Mouse (Mus musculus): ENCODE data around the gene Ncoa3.
A peak's percentile ranks its signal among the peaks of the same experiment; 100 is the strongest.
"Not testable (repeated sequence)": the region's sequence is repeated elsewhere in the genome, so short reads cannot be mapped to it uniquely, and the experiment has no call there.

Gene Ncoa3

DNA sequence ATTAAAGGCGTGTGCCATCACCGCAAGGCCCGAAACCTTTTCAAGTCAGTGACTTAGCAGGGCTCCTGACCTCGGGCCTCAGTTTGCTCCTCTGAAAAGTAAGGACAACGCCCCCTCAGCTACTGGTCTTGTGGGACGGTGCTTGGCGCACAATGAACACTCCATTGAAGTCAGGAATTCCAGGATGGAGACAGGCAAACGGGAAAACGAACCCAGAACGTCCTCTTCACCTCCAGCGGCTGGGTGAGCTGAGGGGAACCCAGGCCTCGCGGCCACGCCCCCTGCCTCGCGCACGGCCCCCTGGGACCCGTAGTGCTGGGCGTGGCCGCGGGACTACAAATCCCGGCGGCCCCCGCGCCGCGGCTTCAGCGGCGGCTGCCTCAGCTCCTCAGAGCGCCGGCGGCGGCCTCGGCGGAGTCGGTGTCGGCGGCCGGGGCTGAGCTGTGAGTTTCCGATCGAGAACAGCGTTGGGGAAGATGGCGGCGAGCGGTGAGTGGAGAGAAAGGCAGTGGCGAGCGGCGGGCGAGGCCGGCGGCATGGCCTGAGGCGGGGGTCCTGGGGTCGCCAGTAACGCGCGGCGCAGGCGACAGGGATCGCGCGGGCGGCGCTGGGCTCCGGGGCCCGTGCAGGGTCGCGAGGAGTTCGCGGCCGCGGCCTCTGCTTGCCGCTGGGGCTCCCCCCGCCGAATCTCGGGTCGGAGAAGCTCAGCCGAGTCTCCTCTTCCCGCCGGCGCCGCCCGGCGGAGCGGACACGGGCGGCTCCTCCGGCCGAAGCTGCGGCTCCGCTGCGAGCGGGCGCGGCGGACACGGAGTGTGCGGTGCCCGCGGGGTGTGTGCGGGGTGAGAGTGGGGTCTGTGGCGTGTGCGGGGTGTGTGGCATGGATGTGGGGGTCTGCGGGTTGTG is at the start of gene Ncoa3:
TSS of gene Ncoa3 (plus strand) at position 367 of the 903 bp plus-strand sequence.
- peak; percentile 96 for DNase-seq (ENCODE audit: low read depth, low spot score)

GRCm38 (mm10) chr2:165943113-165943512 is 49.3 kb upstream of the Ncoa3 start:
- DNase-seq (ENCODE audit: low read depth, low spot score): no peak

GRCm38 (mm10) chr2:165944576-165945351 is 47.7 kb upstream of the Ncoa3 start:
- no peak for DNase-seq (ENCODE audit: low read depth, low spot score)

GRCm38 (mm10) chr2:165946046-165946564 is 46.3 kb upstream of the Ncoa3 start:
- DNase-seq (ENCODE audit: low read depth, low spot score): no peak

DNA sequence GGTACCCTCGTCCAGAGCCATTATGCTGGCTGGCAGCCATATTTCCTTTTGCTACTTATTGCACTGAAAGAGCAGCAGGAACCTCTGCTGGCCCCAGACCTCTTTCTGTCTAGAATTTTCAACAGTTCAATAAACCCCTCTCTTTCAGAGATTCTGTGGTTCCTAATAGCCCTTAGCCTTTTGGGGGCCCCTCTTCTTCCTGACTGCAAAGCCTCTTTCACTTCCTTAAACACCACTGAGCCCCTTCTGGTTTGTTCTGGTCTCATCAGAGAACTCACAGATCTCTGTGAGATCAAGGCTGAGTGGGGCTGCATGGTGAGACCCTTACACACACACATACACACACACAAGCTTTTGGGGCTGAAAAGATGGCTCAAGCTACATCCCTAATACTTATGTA is 44.4 kb upstream of the Ncoa3 start:
- DNase-seq (ENCODE audit: low read depth, low spot score): no peak

DNA sequence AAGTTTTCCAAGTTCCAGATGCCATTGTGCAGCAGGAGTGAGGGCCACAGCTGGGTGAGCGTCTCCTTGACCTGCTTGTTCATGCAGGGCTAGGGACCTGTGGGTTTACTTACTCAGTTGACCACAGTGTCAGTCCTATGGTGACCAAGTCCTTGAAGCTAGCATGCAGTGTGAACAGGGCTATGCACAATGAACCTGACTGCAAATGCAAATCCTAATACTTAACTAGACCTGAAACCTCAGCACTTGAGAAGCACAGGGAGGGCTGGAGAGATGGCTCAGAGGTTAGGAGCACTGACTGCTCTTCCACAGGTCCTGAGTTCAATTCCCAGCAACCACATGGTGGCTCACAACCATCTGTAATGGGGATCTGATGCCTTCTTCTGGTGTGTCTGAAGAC is 43.7 kb upstream of the Ncoa3 start:
- not testable (repeated sequence) for DNase-seq (ENCODE audit: low read depth, low spot score)

DNA sequence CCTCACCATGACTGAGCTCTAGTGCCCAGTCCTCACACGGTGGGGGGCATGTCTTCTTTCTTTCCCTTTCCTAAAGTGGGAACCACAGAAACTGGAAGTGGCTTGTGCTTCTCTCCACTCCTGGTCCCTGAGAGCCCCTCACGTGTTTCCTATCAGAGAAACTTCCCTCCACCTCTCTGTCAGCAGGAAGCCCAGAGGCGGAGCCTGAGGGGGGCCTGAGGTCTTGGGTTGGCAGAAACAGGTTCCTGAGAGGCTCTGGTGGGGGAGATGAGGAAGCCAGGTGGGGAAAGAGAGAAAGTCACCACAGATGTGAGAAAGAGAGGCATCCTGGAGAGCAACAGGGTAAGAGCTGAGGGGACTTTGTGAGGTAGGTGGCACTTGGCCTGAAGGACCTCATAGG is 42.7 kb upstream of the Ncoa3 start:
- DNase-seq (ENCODE audit: low read depth, low spot score): no peak

DNA sequence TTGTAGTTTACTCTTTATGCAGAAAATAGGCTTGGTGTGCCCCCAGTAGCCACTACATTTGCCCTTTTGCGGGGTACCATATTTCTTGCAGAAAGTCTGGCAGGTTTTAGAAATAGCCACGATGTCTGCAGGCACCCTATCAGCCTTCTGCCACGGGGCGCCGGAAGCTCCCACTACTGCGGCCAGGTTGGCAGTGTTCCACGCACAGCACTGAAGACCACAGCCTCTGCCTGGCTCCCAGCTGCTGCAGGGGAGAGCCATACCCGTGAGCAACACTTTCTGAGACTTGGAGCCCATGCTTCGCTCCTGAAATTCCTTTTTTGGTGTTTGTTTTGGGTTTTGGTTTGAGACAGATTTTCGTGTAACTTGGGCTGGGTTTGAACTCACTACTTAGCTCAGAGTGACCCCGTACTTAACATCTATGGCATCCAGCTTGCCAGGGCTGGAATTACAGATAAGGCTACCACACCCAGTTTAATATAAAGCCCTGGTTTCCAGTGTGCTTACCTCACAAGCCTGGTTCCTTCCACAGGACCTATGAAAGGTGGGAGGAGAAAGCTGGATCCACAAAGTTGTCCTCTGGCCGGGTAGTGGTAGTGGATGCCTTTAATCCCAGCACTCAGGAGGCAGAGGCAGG is 40.9 kb upstream of the Ncoa3 start:
- DNase-seq (ENCODE audit: low read depth, low spot score): no peak

DNA sequence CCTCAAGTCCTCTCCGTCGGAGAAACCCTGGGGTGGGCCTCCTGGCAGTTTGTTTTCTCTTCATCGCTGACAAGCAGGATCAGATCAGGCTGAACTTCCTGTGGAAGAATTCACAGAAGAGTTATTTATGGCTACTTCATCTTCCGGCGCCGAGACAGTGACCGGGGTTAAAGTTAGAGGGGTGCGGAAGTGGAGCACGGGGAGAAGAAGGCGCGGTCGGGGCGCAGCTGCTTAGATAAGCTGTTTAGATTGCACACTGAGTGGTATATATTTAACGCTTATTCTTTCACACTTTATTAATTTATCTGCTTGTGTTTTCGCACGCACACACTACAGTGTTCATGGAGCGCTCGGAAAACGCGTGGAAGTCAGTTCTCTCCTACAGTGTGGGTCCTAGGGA is 37.6 kb upstream of the Ncoa3 start:
- DNase-seq (ENCODE audit: low read depth, low spot score): no peak

DNA sequence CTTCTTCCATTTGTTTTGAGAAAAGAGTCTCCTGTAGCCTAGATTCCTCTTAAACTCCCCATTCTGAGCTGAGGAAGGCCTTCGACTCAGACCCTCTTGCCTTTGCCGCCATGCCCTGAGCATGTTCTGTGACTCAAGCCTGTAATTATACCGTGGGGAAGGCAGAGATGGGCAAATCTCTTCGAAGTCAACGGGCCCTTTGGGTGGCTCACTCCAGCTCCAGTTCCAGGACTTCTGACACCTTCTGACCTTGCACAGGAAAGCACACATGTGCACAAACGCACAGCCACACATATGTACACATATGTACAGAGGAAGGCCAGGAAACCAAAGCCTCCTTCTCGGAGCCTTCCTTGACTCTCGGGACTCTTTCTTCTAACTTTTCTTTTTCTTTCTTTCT is 37.0 kb upstream of the Ncoa3 start:
- DNase-seq (ENCODE audit: low read depth, low spot score): no peak

DNA sequence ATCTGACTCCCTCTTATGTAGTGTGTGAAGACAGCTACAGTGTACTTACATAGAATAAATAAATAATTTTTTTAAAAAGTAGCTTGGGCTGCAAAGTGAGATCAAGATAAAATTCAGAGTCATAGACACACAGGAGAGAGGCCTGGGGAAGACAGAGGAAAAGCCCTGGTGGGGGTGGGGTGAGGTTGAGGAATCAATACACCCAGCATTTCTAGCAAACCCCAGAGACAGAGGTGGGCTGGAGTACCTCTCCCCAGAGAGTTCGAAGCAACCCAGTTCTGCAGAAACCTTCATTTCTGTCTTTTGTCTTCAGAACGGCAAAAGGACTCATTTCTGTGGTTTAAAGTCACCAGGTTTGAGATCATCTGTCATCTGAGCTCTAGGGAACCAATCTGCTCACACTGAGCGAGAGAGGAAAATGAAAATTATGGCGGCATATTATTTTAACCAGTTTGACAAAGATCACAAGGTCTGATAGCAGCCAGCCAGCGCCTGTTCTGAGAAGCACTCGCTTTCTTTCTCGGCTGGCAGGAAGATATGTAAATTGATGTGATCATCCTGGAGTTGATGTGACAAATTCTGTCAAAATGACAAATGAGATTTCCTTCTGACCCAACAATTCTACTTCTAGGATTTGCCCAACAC is 36.2 kb upstream of the Ncoa3 start:
- DNase-seq (ENCODE audit: low read depth, low spot score): no peak

GRCm38 (mm10) chr2:165957257-165957828 is 35.1 kb upstream of the Ncoa3 start:
- DNase-seq (ENCODE audit: low read depth, low spot score): no peak

DNA sequence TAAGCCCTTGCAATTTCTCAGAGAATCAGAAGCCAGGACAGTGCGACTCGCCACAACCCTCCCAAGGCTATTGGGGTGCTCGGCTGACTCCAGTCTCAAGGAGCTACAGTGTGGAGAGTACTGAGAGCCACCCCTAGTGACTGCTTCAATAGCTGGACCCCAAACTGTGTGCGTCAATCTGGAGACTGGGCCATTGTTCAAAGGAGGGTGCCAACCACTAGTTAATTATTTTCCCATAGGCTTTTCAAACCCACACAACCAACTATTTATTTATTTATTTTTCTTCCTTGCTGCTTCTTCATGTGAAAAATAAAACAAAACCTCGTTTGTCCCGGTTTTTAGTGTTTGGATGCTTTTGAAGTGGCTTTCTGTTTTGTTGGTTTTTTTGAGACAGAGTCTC is 33.9 kb upstream of the Ncoa3 start:
- DNase-seq (ENCODE audit: low read depth, low spot score): no peak

DNA sequence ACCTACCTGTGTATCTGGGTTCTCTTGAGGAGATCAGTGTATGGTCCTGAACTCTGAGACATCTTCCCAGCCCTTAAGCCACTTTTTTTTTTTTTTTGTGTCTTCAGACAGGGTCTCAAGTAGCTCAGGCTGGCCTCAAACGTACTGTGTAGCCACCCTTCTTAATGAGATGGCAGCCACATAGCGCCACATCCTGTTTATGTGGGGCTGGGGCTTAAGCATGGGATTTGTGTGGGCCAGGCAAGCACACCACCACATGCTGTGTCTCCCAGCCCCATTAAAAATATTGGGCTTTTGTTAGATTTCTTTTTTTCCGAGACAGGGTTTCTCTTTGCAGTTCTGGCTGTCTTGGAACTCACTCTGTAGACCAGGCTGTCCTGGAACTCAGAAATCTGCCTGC is 31.7 kb upstream of the Ncoa3 start:
- DNase-seq (ENCODE audit: low read depth, low spot score): no peak

DNA sequence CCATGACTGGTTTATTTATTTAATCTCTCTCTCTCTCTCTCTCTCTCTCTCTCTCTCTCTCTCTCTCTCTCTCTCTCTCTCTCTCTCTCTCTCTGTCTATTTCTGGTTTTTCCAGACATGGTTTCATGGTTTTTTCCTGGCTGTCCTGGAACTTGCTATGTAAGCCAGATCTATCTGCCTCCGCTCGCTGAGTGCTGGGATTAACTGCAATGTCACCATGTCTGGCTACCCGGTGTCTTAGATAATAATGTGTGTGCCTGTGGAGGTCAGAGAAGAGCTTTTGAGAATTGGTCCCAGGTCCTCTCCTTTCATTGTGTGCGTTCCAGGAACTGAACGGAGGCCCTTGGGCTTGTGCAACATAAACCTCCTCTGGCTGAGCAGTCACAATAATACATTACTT is 29.6 kb upstream of the Ncoa3 start:
- no peak for DNase-seq (ENCODE audit: low read depth, low spot score)

- DNase-seq (ENCODE audit: low read depth, low spot score): no peak
Measured at GRCm38 (mm10) chr2:165964121-165964520, 28.3 kb upstream of the Ncoa3 start.

GRCm38 (mm10) chr2:165967076-165967475 is 25.4 kb upstream of the Ncoa3 start:
- no peak for DNase-seq (ENCODE audit: low read depth, low spot score)

DNA sequence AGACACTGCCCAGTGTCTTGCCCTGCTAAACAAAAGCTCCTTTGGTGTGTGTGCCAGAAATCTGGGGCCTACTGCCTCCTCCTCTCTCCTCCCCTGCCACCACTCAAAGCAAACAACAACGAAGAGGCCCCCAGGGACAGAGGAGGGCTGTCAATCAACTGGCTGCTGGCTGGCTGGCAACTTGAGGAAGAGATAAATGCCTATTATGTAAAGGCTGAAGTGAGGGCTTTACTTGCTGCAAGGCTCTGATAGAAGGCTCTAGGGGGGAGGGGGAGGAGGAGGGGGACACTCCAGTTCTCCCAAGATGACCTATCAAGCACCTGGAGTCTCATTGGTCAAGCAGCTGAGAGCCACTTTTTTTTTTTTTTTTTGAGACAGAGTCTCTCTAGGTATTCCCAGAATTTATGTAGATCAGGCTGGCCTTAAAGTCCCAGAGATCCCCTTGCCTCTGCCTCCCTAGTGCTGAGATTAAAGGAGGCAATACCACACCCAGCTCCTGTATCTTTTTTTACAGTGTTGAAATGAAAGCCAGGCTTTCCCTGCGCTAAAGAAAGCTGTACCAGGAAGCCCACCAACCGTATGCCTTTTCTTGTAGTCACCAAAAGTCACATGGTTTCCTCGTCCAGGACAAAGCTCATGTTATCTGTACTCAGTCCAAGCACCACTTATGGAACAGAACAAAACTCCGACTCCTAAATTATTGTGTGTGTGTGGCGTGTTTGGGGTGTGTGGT is 24.4 kb upstream of the Ncoa3 start:
- DNase-seq (ENCODE audit: low read depth, low spot score): peak; percentile 75

- no peak for DNase-seq (ENCODE audit: low read depth, low spot score)
Measured at GRCm38 (mm10) chr2:165968876-165969275, 23.6 kb upstream of the Ncoa3 start.

DNA sequence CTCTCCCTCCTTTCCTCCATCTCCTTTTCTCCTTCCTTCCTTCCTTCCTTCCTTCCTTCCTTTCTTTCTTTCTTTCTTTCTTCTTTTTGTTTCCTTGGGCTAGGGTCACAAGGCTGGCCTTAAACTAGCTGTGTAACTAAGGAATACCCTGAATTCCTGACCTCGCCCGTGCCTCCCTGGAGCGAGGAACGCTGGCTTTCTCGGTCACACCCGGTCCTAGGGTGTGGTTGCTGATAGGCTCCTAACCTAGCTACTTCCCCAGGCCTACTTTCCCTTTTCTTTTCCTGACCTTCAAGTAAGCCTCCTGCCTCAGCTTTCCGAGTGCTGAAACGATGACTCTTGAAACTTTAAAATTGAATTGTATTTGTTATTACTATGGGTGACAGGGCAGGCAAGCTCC is 23.0 kb upstream of the Ncoa3 start:
- DNase-seq (ENCODE audit: low read depth, low spot score): no peak

- DNase-seq (ENCODE audit: low read depth, low spot score): no peak
Measured at GRCm38 (mm10) chr2:165969961-165970360, 22.5 kb upstream of the Ncoa3 start.

Measured in mesoderm, embryonic 11.5 days (tissue).